Mouse (Mus musculus) testis, adult 2 months (tissue): Measurements from ENCODE around the gene Artn.

Experiments
- CTCF ChIP-seq: fragments of 200-500 bp; IDR thresholded peaks from 2 replicates; pipeline ENCODE4 v1.5.1; 2012; ENCODE audit warnings: low read depth, mild to moderate bottlenecking, inconsistent platforms, low read length, moderate library complexity; ENCODE audit not compliant: control insufficient read depth, insufficient read depth, insufficient replicate concordance
- POLR2A ChIP-seq: fragments of 200-500 bp; IDR thresholded peaks from 2 replicates; pipeline ENCODE4 v1.6.1; 2012; ENCODE audit warnings: low read depth, mild to moderate bottlenecking, inconsistent platforms, low read length, moderate library complexity; ENCODE audit not compliant: control insufficient read depth

DNA sequence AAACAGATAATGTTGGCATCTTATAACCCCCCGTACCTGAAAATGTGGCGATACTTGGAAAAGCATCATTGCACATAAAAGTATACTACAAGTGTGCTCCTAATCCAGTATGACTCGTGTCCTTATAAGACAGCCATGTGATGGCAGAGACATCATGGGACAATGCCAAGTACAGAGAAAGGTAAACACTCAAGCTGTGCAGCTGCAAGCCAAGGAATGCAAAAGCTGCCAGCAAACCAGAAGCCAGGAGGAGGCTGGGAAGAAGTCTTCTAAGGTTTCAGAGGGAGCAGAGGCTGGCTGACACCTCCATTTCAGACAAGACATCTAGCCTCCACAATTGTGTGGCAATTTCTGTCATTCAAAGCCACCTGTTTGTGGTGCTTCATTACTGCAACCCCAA is 23.4 kb downstream of the Artn start:
- TF ChIP-seq POLR2A, result no peak
- TF ChIP-seq CTCF, result no peak
